Mouse (Mus musculus) CD4-positive, CD25-positive, alpha-beta regulatory T cell, adult 4 months (primary cell): Measurements from ENCODE around the gene Slc25a12. TPM values are rescaled to one million over a fixed set of nuclear protein-coding genes. Genes with fewer than 3 reads are reported as not detected.

Source experiments
- ATAC-seq: one replicate; pipeline ENCODE4 v1.8.0; 2017
- polyA plus RNA-seq, 2 experiments: library from polyadenylated mRNA; unstranded; fragments of 100-300 nt; shearing (Covaris generic); gene quantifications; one replicate each; pipeline ENCODE4 v1.2.1; 2017

Slc25a12 gene
- polyA plus RNA-seq, 2 experiments from 2014 or later: 74.4 to 89.2 TPM

DNA sequence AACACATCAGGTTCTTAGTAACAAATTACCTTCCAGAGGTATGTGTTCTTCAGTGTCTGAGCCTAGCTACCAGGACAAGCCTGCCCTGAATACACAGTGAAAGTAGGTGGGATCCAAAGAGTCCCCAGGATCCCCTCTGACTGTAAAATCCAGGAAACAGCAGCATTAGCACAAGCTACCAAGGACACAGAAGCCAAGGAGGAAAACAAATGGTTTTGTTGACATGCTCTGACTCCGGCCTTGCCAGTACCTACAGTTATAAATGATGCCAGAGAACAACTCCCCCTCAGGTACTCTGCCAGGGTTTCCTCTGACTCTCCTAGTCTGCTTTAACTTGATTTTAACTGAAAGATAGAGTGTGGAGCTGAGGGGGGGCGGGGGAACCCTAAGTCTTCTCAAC lies 18.0 kb downstream of the Slc25a12 start:
- no peak for ATAC-seq

- ATAC-seq: no peak
These were observed 19.6 kb downstream of the Slc25a12 start for GRCm38 (mm10) chr2:71347732-71348490.

DNA sequence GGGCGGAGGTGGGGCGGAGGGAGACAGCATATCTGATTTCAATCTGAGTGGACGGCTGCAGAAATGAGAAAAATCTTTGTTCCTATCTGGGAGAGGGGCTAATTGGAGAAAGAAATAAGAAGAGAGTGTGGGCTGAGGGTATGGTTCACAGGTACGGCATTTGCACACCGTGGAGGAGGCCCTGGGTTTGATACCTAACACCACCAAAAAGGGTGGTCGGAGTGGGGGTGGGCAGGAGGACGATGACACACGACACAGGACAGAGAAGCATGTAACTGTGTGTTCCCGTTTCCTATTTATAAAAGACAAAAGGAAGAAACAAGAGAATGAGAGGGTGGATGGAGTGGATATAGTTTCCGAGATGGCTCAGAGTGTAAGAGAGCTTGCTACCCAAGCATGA lies 20.4 kb downstream of the Slc25a12 start:
- no peak for ATAC-seq

DNA sequence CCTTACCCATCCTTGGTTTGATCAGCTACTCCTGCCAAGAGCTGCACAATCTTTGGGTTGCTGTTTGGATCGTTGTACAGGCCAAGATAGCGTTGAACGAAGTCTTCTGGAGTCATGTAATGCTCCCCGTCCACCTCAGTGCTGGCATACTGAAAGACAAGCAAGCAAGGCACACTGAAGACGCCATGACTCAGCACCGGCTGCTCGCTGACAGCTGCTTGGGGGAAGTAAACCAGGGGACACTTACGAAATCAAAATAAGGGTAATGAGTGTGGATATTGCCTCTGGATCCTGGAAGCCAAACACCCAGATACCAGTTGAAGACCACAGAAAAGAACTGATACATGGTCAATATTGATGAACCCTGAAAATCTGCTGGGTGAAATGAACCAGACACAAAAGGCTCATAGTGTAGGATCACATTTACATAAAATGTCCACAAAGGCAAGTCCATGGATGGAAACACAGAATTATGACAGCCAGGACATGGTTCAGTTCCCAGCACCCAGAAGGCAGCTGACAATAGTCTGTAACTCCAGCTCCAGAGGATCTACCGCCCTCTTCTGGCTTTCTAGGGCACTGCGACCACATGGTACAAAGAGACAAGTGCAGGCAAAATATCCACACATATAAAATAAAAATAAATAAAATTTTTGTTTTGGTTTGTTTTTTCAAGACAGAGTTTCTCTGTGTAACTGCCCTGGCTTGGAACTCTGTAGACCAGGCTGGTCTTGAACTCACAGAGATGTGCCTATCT lies 23.5 kb downstream of the Slc25a12 start:
- no peak for ATAC-seq

DNA sequence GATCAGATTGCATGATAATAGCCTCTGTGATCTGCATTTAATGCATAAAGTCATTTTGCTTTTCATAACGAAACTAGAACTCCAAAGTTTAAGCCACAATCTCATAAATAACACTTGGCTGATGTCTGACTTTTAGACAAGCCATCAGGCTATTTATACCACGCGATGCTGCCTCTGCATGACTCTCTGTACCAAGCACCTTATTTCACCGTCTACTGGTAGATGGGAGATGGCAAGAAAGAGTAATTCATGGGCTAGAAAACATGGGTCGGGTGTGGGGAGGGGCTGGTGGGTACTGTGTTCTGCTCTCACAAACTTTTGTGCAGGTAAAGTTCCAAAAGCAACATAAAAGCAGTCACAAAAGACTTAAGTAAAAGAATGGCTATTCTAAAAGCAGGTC lies 27.4 kb downstream of the Slc25a12 start:
- ATAC-seq: no peak

- no peak for ATAC-seq
These were observed 29.3 kb downstream of the Slc25a12 start for GRCm38 (mm10) chr2:71338145-71338796.

DNA sequence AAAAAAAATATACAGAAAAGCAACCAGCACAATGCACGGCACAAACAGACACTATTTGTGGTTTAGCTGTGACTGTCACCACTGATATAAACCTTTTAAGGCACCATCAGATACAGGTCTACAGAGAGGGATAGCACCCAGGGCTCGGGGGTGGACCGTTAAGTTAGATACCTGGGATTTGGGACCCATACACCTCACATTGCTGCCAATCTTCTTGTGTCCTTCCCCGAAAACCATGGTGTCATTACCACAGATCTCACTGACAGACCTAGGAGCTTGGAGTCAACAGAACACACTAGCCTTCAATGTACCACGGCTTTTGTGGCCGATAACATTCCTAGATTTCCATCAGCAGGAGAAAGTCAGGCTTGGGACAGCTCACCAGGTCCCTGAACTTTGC lies 30.9 kb downstream of the Slc25a12 start:
- ATAC-seq: no peak

DNA sequence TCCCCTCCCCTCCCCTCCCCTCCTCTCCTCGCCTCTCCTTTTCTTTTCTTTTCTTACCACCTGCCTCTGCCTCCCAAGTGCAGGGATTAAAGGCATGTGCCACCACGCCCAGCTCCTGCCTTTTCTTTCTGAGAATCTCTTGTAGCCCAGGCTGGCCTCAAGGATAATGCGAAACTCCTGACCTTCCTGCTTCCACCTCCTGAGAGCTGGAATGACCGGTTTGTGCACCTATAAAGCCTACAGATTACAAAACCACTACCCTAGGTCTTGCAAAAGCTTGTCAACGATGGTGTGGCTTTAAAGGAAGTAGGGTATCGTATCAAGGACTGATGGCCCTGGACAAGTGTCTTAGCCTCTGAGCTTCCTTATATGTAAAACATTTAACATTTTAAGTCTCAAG lies 31.3 kb downstream of the Slc25a12 start:
- no peak for ATAC-seq

GRCm38 (mm10) chr2:71333986-71334822 lies 33.3 kb downstream of the Slc25a12 start:
- ATAC-seq: no peak

DNA sequence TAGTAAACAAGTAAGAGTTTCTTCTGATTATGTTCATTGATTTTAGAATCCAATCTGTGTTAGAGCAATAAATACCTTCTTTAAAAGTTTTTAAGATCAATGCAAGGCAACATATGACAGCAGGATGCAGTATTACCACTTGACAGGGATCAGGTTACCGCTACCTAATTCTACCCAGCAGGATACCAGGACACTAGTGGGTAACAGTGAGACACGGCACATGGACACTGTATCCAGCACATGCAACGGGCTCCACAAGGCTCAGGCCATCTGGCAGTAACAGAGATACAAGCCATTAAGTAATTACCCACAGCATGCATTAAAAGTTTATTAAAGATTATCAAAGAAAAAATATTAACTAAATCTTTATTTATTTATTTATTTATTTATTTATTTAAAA lies 37.8 kb downstream of the Slc25a12 start:
- no peak for ATAC-seq

DNA sequence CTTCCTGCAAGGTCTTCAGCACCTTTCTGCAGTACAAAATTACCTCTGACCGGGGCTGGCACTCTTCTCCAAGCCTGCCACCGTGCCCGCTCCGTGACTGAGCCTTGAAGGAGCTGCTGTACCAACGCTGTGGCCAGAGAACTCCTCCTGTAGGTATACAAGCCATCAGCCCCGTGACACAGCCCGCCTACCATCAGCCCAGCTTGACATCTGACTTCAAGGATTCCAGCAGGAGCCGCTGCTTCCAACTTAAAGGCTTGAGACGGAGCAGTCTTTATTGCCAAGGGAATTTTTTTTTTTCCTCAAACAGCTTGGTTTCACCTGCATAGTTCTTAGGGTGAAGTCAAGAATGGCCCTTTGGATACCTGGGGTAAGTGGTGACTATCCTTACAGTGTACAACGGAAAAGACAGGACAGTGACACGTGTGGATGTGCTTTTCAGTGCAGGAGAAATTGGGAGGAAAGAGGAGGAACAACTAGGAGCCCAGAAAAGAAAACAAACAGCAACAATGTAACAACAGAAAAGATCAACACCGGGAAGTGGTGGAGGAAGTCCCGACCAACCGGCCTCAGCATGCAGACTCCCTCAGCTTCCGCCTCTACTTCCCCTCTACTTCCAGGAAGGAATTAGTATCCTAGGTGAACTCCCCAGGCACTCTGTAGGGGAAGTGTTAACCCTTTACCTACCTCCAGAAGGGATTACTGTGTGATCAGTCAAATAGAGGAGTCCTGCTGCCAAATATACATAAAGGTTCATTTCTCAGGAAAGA lies 39.0 kb downstream of the Slc25a12 start:
- ATAC-seq: no peak

DNA sequence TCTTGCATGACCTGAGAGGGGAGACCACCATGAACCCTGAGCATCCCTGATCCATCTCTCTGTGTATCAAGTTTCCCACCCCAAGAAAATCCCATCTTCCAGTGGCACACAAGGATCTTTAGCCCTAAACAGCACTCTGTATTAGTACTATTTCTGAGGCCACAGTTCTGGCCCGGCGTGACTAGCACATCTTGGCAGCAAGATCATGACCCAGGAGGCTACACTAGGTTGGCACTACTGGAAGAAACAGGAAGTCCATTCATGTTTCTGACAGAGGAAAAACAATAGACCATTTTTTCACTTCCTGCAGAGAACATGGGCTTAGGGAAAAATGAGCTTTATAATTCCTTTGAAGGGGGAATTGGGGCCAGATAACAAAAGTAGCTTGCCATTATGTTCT lies 39.8 kb downstream of the Slc25a12 start:
- no peak for ATAC-seq

DNA sequence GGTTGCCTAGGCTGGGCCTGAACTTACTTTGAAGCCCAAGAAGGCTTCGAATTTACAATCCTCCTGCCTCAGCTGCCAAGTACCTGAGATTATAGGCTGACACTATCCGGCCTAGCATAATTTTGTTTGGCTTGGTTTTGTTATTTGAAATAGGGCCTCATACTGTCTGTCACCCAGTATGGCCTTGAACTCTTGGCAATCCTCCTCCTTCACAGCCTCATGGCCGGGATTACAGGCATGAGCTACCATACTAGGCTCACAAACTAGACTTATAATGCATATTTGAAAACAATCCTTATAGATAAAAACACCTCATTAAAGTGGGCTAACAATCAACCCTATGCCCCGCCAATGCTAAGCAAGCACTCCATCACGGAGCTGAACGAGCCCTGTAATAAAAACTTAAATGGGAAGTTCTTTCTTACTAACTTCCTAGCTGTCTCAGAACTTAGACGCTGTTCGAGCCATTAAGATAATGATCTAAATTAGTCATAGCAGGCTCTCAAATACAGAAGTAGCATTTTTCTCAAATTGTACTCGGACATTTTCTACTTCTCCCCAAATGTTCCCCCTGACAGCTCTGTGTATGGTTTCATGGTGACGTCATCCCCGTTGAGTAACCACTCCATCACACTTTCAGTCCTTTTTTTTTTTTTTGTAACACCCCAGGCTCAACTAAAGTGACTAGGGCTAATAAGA lies 40.6 kb downstream of the Slc25a12 start:
- ATAC-seq: no peak

GRCm38 (mm10) chr2:71323886-71324285 lies 43.7 kb downstream of the Slc25a12 start:
- ATAC-seq: no peak

DNA sequence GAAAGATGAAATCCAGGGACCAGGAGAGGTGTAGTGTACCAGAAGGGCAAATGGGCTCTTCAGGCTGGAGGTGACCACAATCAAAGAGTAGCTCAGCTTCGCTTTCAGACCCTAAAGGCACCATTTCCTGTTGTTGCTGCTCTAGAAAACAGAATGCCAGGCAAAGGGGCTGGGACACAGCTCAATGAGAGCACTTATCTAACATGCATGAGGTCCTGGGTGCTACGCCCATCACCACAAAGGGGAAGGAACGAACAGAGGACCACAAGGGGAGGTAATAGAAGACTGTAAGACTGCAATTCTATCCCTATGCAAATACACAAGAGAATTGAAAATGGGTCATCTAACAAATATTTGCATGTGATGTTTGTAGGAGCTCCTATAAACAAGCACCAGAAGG lies 46.1 kb downstream of the Slc25a12 start:
- ATAC-seq: no peak

DNA sequence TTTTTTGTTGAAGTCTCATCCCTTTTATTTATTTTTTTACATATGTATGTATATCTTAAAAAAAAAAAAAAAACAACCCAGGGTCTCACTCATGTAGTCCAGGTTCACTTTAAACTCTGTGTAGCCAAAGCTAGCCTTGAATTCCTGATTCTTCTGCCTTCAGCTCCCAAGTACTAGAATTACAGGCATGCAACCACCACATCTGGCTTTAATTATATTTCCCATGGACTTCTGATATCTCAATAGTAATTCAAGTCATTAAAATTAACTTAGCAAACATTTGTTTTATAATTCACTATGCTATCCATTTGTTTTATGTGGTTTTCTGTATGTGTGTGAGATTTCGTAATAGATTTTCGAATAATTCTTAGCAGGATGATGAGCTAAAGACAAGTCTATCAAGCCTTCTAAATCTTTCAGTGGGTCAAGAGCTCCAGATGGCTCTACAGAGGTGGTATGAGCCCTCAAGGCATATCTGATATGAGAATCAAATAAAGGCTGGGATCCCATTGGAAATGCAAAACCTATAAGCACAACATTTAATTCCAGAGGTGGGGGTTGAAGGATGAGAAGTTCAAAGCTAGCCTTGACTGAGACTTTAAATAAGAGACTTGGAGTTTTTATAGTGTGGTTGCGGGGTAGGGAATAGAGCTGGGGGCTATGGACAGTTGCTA lies 51.3 kb downstream of the Slc25a12 start:
- no peak for ATAC-seq

DNA sequence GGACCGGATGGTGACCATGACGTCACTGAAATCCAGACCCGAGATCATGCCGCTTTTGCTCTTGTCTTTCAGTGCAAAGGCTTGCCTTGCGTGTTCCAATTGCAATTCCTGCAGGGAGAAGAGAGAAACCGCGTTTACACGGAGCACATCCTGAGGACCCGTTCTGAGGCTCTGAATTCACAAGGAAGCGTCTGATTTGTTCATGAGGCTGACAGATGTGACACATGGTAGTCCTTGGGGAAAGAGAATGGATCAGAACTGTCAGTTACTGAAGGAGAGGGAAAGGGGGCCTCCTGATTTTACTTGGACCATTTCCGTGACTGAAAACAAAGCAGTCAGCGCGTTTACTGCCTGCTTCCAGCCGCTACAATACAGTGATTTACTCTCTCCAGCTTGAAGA lies 52.5 kb downstream of the Slc25a12 start:
- ATAC-seq: no peak

DNA sequence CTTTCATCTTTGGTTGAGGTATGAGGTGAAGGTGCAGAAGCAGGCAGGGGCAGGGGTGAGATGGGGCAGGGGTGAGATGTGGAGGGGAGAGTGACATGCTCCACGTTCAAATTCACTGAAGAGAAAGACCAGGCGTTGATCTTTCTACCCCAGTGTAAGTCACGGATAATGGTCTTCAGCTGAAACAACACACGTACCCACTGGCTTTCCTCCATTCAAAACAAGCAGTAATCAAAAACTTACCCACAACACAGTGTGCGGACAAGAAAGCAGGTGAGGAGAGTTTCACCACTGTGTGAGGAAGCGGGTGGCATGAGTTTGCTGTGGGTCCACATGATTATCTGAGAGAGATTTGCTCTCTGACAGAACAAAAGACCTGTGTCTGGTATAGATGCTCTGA lies 53.5 kb downstream of the Slc25a12 start:
- ATAC-seq: no peak

- ATAC-seq: no peak
These were observed 55.5 kb downstream of the Slc25a12 start for GRCm38 (mm10) chr2:71312067-71312466.

DNA sequence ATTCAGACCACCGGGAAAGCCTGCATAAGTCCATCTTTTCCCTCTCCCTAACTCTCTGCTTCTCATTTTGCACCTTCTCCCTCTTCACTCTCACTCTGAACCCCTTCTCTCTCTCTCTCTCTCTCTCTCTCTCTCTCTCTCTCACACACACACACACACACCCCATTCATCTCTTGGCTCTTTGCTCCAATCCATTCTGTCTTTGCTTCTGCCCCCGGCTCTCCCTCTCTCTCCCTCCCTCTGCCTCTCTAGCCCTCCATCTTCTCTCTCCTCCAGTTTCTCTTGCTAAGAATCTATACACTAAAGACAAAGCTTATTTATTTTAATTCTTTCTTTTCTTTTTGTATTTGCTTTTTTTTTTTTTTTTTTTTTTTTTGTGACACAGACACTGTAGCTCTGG lies 57.8 kb downstream of the Slc25a12 start:
- ATAC-seq: no peak

DNA sequence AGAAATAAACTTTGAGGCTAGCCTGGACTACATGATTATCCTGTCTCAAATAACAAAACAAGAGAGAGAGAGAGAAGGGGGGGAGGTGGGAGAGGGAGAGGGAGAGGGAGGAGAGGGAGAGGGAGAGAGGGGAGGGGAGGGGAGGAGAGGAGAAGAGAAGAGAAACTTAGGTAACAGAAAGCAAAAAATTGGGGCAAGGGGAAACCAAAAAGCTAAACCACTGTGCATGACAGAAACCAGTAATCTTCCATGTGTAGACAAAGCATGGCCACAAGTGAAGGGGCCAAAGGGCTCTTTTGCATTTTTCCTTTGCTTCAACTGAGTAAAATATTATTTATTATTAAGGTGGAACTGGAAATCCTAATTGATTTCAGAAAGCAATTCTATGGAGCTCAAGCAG lies 61.2 kb downstream of the Slc25a12 start:
- no peak for ATAC-seq
